Mouse (Mus musculus): ENCODE measurements around the gene Dennd6b.
A peak's percentile ranks its signal among the peaks of the same experiment; 100 is the strongest.

Dennd6b gene

DNA sequence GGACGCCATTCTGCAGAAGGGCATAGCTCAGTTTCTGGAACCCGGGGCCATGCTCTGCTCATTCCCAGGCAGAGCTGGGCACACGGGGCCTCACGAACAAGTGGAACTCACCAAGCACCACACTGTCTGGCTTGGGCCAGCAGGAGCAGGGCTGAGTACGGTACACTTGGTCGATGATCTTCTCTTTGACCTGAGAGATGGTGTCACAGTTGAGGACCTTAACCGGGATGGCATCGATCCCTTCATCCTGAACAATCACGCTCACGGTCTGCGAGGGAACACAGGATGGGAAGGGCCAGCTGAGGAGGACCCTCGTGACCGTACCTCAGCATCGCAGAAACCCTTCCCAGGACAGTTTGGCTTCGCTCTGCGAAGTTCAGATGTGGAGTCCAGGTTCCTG is 37.8 kb downstream of the Dennd6b start:
- no peak for DNase-seq (ENCODE audit: low read depth, low spot score)

DNA sequence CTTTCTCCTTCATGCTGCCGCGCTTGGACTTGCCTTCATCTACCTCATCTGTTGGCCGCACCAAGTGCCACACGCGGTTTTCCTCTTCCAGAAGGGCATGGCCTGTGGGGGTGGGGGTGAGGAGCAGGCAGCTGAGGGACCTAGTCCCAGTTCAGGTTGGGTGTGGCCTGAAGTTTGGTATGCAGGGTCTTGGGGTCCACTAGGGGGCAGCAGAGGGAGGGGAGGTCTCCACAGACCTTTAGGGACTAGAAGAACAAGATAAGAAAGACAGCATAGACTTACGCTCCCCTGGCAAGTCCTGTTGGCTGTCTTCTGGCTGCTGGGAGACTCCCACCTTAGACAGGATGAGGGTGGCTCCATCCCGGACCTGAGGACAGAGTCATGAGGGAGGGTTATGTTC is 38.3 kb downstream of the Dennd6b start:
- DNase-seq (ENCODE audit: low read depth, low spot score), result peak; percentile 66

DNA sequence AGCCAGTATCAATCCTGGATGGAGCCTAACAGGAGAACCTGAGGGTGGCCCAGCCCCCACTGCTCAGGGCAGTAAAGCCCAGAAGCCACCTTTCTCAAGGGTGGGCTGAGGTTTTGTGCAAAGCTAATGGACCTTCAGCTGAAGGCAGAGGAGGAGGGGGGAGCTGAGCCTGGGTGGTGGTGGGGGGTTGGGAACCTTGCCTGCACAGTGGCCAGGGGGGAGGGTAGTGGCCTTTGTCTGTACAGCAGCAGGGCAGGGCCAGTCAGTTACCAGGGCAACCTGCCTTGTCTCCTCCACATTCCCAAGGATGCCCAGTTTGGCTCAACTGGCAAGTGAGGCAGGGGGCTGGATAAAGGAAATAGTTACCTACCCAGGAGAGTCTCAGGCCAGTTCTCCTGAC is 44.0 kb downstream of the Dennd6b start:
- DNase-seq (ENCODE audit: low read depth, low spot score), result no peak

DNA sequence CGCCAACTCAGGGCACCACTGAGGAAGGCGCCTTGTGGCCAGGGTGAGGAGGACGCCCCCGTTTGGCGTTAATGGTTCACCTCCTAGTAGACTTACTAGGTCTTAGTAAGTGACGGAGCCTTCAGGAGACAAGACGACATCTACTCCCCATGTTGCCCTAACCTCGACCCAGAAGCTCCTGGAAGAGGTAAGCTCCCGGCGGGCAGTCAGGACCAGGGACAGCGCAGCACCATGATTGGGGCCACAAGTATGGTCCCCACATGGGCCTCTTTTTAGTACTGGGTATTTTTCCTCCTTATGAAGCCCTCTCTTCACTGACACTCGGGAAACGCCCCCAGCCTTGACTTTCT is 46.3 kb downstream of the Dennd6b start:
- no peak for DNase-seq (ENCODE audit: low read depth, low spot score)

DNA sequence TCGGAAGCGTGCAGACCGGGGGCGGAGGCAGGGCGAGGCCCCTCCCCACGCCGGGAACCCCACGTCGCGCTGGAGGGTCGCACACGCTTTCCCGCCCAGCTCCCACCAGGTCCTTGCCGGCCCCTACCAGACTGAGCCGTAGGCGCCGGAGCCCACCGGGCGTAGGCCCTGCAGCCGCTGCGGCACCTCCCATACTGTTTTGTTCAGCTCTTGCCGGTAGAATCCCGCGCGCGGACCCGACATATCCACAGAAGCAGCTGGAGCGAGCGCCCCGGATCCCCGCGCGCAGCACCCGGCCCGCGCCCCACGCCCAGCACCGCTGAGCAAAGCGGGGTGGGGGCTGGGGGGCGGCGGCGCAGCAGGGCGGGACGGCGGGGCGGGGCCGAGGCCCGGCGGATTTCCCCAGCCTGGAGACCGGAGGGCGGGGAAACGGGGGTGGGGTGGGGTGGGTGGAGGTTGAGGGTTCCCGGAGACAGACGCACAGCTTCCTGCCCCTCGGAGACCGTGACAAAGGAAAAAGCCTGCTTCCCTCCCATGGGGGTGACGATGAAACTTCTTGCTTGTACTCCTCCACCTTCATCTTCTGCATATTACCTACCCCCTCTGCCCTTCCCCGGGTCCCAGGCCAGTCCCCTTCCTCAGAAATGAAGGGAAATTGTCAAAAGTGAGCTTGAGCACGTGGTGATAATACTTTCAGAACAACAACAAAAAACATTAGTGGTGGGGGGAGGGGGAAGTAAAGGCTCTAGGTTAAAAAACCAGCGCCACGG is 46.8 kb downstream of the Dennd6b start, which contains the start of gene Mapk11:
TSS of gene Mapk11 (minus strand) at position 358 of the 770 bp plus-strand sequence.
- no peak for DNase-seq (ENCODE audit: low read depth, low spot score)

DNA sequence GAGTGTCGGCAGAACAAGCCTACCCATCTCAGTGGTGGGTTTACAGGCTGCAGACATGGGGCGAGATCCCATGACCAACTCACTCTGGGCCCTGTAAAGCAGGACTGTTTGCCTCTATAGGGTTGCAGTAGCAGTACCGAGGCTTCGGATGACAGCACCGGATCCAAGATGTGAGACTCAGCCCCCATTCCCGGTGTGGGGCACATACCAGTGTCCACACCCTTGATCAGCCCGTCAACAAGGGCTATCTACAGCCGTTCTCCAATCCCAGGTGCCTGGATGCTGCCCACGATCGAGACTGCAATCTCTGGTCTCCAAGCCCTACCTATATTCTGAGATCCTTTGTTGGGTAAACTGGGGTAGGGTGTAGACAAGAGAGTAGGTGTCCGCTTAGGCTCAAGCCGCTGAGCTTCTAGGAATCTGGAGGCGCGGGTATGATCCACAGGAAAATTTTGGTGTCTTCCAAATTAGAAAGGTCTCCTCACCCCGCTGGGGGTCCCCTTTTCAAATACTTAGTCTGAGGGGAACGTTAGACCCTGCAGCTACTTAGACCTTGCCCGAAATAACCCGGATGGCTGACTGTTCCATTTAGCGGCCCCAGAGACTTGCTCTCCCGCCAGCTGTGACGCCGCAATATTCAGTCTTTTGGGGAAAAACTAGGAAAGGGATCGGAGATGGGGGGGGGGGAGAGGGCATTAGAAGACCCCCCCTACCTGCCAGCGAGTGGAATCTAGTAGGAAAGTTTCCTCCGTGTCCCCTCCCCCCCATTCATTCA is 47.6 kb downstream of the Dennd6b start:
- DNase-seq (ENCODE audit: low read depth, low spot score), result no peak

DNA sequence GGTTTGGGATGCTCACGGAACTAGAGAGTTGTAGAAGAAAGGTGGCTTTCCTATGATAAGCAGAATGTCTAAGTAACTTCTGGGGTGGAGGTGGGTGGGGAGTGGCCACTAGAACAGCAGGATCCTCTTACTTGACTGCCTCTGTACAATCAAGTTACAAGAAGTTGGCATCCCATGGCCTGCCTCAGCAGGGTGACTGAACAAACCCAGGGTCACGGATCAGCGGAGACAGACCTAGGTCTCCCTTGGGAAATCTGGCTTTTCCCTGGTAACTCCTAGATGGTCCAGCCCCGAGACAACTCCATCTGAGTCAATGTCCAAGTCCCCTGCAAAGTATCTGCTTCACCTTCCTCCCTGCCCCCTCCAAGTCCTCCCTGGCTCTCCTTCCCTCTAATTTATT is 48.4 kb downstream of the Dennd6b start:
- DNase-seq (ENCODE audit: low read depth, low spot score), result no peak

DNA sequence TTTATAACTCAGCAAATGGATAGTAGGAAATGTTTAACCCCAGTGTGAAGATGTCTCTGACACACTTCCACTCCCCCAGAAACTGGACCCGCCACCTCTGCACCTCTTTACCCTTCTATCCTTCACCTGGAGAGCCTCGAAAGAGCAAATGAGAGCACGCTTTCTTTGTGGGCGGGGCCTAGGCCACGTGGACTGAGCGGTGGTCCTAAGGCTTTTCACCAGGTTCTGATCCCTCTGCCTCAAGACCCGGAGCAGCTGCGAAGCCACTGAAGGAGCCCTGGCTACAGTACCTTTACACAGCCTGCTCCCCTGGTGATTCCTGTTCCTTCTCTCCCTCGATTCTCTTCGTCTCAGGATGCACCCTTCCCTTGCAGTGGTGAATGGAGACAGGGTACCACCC is 48.8 kb downstream of the Dennd6b start:
- DNase-seq (ENCODE audit: low read depth, low spot score), result no peak

DNA sequence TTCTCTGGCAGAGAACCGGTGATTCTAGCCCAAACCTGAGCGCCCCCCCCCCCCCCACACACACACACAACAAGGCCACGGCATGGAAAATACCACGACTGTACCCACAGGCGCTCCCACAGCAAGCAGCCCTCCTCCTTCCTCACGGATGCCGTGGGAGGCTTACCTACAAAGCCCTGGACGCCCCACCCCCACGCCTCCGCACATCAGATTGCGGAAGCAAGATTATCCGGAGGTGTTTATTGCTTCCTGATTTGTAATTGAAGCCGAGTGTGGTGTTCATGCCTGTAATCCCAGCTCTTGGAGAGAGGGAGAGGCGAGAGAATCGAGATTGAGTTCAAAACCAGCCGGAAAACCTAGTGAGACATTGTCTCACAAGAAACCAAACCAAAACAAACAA is 49.3 kb downstream of the Dennd6b start:
- no peak for DNase-seq (ENCODE audit: low read depth, low spot score)

DNA sequence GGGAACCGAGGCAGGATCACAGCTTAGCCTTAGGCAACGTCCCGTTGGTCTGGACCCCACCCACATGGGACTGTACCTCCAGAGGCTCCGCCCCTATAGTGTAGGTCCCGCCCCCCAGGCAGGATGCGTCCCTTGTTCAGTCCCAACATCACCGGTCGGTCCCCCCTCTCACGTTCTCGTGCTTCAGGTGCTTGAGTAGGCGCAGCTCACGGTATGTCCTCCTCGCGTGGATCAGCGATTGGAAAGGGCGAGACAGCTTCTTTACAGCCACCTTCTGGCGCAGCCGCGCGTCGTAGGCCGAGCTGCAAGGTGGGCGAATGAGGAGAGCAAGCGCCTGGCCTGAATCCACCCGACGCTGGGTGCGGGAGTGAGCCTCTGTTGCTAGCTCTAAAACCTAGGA is 49.8 kb downstream of the Dennd6b start:
- no peak for DNase-seq (ENCODE audit: low read depth, low spot score)

DNA sequence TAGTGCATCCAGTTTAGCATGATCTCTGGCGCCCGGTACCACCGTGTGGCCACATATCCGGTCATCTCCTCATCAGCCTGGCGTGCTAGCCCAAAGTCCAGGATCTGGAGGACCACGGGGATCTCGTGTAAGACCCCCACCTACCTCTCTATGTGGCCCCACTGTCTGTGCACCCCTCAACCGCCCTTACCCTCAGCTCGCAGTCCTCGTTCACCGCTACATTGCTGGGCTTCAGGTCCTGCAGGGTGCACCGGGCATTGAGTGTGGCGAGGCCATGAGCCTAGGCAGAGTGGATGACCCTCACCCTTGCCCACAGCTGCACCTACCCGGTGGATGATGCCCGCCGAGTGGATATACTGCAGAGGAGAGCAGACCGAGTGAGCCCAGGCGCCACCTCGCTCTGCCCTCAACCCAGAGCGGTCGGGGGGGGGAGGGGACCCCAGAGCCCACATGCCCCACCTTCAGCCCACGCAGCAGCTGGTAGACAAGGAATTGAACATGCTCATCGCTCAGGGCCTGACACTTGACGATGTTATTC is 50.4 kb downstream of the Dennd6b start:
- no peak for DNase-seq (ENCODE audit: low read depth, low spot score)

DNA sequence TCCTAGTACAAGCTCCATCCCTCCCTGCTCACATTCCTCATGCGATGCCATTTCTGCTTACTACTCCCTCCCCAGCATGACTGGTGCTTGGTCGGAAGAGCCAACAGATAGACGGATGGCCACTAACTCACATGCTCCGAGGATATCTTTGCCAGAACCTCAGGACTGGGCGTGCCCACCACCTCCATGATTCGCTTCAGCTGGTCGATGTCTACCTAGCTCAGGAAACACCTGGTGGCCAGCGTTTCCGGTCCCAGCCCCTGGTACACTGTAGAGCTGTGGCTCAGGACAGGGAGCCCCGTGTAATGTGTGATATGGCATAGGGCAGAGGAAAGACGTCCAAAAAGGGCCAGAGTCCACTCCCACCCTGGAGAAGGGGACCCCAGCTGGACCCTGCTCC is 51.3 kb downstream of the Dennd6b start:
- no peak for DNase-seq (ENCODE audit: low read depth, low spot score)

DNA sequence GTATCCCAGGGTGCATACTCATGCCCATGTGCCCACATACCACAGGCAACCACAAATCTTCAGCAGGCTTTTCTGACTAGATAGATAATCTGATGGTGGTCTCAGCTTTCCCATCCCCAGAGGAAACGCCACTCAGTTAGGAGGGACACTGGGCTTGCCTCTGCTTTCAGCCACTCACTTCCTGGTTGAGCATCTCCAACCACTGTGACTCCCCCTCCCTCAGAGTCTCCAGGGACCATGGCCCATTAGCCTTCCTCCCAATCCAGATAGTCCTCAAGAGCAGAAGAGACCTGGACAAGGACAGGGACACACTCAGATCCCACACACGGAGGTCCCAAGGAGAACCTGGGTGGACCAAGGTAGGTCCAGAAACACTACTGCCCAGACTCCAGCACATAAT is 53.2 kb downstream of the Dennd6b start:
- DNase-seq (ENCODE audit: low read depth, low spot score), result no peak

DNA sequence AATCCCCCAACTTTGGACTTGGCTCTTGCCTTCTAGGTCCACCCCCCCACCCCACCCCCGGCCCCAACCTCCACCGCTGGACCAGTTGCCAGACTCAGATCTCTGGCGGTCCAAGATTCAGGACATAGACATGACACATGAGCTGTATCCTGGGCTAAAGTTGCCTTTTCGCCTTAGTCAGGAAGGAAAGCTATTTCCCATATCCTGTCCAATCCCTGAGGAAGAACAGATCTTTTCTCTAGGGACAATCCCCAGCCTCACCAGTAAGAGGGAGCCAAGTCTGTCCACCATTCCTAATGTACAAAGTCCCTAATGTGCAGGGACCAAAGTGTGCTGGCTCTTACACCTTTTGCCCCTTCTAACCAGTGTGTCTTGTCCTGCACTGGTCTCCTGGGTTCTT is 54.4 kb downstream of the Dennd6b start:
- DNase-seq (ENCODE audit: low read depth, low spot score), result no peak

DNA sequence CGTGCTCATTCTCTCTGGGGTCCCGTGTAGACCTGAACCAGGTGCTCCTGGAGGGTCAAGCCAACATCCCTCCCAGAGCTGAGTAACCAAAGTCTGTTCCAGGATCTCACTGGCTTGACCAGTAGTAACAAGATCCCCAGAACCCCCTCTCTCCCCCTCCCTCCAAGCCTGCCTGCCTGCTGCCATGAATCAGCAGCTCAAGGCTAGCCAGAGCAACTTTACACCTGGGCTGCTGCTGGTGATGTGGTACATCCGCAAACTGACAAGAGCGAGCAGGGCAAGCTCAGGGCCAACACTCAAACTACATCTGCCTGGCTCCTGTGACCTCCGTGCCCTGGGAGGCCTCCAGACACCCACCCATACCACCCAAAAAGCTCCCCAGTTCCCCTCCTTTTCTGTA is 54.9 kb downstream of the Dennd6b start:
- DNase-seq (ENCODE audit: low read depth, low spot score), result no peak

DNA sequence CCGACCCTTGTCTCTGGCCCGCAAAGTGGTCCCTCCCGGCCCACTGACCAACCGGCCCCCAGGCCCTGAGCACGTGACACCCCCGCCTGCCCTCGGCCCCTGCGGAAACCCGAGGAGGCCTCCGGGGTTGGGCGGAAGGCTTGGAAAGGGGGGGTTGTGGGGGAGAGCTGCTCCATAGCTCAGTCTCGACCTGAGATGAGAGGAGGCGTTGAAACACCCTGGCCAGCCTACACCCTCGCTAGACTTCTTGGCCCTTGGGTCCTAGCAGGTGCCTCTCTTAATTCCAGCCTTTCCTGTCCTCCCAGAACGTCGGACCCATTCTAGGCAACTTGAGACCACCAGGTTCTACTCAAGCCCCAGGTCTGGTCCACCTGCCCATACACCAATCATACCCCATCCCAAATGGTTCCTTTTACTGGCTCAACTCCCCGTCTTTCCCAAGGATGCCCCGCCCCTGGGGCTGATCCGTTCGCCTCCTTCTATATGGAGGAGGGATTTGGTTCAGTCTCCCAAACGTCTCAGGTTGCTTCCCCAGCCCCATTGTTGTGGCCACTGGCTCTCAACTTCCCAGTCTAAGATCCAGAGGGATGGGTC is 55.5 kb downstream of the Dennd6b start, which contains the start of gene Mapk12:
TSS of gene Mapk12 (minus strand) at position 45 of the 594 bp plus-strand sequence.
- DNase-seq (ENCODE audit: low read depth, low spot score), result no peak

DNA sequence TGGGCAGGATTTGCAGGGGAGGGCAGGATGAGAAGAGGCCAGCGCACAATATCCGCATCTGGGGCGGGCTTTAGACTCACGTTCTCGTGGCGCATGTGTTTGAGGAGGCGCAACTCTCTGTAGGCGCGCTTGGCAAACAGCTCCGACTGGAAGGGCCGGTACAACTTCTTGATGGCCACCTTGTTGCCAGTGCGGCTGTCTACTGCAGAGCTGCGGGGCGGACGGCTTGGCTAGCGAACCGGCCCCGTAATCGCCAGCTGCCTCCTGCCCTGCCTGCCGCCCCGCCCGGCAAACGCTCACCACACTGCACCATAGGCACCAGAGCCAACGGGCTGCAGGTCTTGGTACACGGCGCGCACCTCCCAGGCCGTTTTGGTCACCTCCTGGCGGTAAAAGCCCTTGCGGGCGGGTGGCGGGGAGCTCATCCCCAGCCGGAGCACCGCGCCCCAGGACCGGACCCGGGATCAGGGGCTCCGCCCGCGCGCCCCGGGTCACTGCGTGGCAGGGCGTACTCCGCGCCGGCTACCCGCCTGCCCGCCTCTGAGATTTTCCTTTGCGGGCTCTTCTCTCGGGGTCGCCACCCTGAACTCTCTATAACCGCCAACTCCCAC is 56.1 kb downstream of the Dennd6b start:
- no peak for DNase-seq (ENCODE audit: low read depth, low spot score)

DNA sequence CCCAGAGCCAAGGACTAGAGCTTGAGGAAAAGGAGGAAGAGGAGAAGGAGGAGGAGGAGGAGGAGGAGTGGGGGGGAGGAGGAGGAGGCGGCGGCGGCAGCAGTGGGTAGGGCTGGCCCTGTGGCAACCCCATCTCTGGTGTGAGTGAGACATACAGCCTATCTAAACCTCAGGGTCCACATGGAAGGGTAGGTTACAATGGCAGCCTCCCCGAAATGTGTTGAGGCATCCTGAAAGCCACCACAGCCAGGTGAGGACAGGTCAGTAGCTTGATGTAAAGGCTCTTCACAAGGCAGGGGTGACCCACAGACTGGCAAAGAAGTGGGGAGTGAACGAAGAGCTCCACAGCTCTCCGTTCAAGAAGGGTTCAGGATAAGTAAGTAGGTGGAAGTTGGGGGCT is 57.8 kb downstream of the Dennd6b start:
- DNase-seq (ENCODE audit: low read depth, low spot score), result no peak

DNA sequence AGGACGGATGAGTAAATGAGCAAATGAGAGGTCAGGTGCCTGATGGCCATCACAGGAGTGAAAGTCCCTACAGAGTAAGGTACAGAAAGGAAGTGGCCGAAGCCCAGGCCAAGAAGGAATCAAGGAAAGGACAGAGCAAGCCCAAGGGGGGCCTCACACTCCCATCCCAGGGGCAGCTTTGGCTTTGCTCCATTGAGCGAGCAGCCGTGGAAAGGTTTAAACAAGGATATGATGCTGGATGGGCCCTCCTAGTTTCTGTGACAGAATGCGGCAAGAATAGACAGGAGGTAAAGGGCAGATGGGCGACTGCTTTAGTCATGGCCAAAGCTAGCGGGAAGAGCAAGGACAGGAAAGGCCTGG is 58.3 kb downstream of the Dennd6b start:
- no peak for DNase-seq (ENCODE audit: low read depth, low spot score)

DNA sequence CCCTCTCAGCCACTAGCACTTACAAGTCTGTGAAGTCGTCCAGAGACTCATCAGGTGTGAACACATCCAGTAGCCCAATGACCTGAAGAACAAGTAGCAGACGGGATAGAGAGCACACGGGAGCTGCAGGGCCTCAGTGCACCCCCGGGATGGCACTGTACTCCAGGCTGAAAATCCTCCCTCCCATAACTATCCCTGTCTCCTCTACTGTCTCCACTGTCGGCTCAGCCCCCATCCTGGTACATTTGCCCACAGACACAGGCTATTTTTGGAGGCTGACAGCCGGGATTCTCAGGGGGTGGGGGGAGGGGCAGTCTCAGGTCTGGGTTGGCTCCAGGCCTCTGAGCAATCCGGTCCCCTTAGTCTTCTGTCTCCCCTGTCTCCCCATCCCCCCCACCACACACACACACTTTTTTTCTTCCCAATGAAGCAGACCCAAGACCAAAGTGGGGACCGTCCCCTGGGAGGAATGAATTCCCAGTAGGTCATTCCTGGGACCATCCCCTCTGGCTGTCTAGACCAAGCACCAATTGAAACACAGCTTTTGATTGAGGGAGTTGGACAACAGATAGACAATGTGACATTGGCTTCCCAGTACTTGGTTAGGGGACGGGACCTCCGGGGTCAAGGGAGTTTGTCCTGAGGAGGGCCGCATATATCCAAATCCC is 58.8 kb downstream of the Dennd6b start:
- DNase-seq (ENCODE audit: low read depth, low spot score), result no peak

DNA sequence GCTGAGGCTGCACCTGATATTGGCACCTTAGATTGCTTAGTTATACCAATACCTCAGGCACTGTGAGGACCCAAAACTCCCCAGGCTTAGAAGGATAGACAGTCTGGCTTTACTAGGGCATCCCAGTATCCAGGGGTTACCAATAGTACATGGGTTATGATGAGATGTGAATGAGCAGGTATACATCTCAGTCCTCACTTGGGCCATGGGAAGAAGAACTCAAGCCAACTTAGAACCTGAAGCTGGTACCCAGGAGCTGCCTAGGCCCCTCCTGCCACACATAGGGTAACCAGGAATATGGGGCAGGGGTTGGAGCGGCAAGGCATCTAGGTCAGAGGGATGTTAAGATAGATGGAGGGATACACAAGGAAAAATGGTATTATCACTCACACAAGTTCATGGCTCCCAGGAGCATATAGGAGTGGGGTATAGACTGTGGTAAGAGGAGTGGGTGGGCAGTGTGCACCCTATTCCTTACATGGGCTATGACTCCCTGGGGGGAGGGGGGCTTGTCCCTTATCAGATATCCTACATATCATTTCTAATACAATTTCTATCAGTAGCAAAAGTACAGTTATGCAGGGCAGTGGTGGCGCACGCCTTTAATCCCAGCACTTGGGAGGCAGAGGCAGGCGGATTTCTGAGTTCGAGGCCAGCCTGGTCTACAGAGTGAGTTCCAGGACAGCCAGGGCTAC is 59.7 kb downstream of the Dennd6b start:
- no peak for DNase-seq (ENCODE audit: low read depth, low spot score)
